Mouse (Mus musculus) liver, embryonic 13.5 days (tissue): ENCODE results near the gene Fndc10. TPM values are rescaled to one million over a fixed set of nuclear protein-coding genes. Genes with fewer than 3 reads are reported as not detected.
"Not testable (repeated sequence)": the region's sequence is repeated elsewhere in the genome, so short reads cannot be mapped to it uniquely, and the experiment has no call there.

ENCODE experiments used
- ATAC-seq: fragments of 200-750 bp; cut with Nextera tagmentation; 2 replicates; pipeline ENCODE4 v1.8.0; 2017; ENCODE audit warnings: low read depth, mild to moderate bottlenecking, moderate number of reproducible peaks, moderate library complexity
- DNase-seq: peaks from one replicate; pipeline ENCODE4 v3.0.0; 2022
- H3K27ac ChIP-seq: fragments of 300-500 bp; sonication (generic); 2 replicates; pipeline ENCODE4 v1.5.1; 2015; ENCODE audit warnings: moderate library complexity, mild to moderate bottlenecking, inconsistent platforms
- H3K27me3 ChIP-seq: fragments of 300-500 bp; sonication (generic); 2 replicates; pipeline ENCODE4 v1.6.1; 2015; ENCODE audit warnings: mild to moderate bottlenecking, inconsistent platforms
- H3K36me3 ChIP-seq: fragments of 300-500 bp; sonication (generic); 2 replicates; pipeline ENCODE4 v1.6.1; 2015; ENCODE audit warnings: mild to moderate bottlenecking, inconsistent platforms
- H3K4me1 ChIP-seq: fragments of 300-500 bp; sonication (generic); replicated peaks from 2 replicates; pipeline ENCODE4 v1.6.1; 2015; ENCODE audit warnings: inconsistent platforms
- H3K4me2 ChIP-seq: fragments of 300-500 bp; sonication (generic); 2 replicates; pipeline ENCODE4 v1.6.1; 2015; ENCODE audit warnings: inconsistent platforms, mild to moderate bottlenecking, moderate library complexity
- H3K4me3 ChIP-seq: fragments of 300-500 bp; sonication (generic); replicated peaks from 2 replicates; pipeline ENCODE4 v1.5.1; 2015; ENCODE audit warnings: mild to moderate bottlenecking, inconsistent platforms
- H3K9ac ChIP-seq: fragments of 300-500 bp; sonication (generic); 2 replicates; pipeline ENCODE4 v1.6.1; 2015; ENCODE audit warnings: mild to moderate bottlenecking, inconsistent platforms
- H3K9me3 ChIP-seq: fragments of 300-500 bp; sonication (generic); replicated peaks from 2 replicates; pipeline ENCODE4 v1.6.1; 2016; ENCODE audit warnings: inconsistent platforms
- WGBS: fragments of 180-500 bp; shearing (Covaris S2); methylation state at CpG from one replicate; pipeline ENCODE4 v1.1.7; 2015; ENCODE audit not compliant: insufficient replicate concordance; 5-methylcytosine and 5-hydroxymethylcytosine counted together
- polyA plus RNA-seq: library from polyadenylated mRNA; unstranded; fragments of >200 nt; fragmentation: Nextera tagmentation; extraction: Ambion mirVana; gene quantifications from 2 replicates; pipeline ENCODE4 v1.2.1, GENCODE M21; 2015

The Fndc10 gene
- polyA plus RNA-seq, 1 experiment from 2014 or later: 0.39 TPM

DNA sequence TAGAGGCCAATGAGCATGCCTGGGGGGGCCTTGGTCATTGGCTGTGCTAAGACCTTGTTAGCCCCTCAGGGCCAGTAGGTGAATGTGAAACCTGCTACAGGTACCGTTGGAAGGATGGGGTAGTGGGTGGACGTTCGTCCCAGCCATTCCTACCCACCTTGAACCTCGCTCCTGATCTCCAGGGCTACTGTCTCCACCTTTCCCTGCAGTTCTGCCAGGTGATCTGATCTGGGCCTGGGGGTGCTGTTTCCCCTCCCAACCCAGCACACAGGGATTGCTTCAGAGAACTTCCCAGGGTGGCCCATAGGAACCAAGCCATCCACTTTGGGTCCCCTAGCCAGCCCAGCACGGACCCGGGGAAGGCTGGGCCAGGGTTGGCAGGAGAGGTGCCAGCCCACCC lies 45.0 kb downstream of the Fndc10 start:
- Histone ChIP-seq H3K9me3 (no peaks in the 10 kb centered on the region), H3K36me3 (peaks cover 48% of the 10 kb centered on the region), H3K4me3 (no peak overlapping the region), H3K4me2 (no peak overlapping the region), H3K9ac (no peak overlapping the region), H3K27ac (no peak overlapping the region), H3K4me1 (peaks cover 19% of the 10 kb centered on the region), H3K27me3 (no peaks in the 10 kb centered on the region)
- no peak for ATAC-seq
- 77% methylated on average over 6 of the region's 6 CpGs for WGBS
- DNase-seq: no peak

DNA sequence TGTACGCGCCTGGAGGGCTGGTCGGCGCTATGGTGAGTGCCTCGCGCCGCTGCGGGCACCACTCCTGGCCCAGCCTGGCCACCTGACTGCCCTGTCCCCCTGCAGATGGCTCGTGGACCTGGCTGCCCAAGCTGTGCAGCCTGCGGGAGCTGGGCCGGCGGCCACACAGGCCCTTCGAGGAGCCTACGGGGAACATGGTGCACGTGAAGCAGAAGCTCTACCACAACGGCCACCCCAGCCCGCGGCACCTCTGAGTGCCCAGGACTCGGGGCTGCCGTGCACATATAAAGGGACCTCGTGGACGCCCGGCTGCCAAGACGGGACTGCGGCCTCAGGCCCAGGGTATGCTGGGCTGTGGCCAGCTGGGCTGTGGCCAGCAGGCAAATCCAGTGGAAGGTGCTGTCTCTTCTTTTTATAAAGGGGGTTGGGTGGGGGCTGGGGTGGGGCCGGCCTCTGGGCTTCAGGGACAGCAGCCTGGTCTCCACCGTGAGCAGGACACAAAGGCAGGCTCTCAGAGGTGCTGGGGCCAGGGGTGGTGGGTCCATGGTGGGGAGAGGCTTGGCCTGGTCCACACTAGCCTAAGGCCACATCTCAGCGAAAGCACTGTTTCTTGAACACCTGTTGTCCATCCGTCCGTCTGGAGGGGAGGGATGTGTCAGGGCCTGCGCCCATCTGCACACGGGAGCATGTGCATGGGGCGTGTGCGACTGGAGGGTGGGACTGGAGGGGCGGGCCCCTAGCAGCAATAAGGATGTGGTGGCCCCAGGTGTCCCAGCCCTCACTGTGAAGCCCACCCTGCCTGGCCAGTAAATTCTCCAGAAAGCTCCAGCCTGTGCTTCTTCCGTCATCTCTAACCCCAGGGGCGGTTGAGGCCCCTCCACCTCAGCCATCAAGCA lies 45.8 kb downstream of the Fndc10 start:
- Histone ChIP-seq H3K4me1 (peaks cover 13% of the 10 kb centered on the region), H3K36me3 (peaks cover 57% of the 10 kb centered on the region), H3K4me2 (no peak overlapping the region), H3K4me3 (no peak overlapping the region), H3K27ac (no peak overlapping the region), H3K9ac (no peak overlapping the region), H3K9me3 (no peaks in the 10 kb centered on the region), H3K27me3 (no peaks in the 10 kb centered on the region)
- ATAC-seq (no peak), DNase-seq (no peak)
- WGBS: 82% methylated on average over 37 of the region's 37 CpGs

DNA sequence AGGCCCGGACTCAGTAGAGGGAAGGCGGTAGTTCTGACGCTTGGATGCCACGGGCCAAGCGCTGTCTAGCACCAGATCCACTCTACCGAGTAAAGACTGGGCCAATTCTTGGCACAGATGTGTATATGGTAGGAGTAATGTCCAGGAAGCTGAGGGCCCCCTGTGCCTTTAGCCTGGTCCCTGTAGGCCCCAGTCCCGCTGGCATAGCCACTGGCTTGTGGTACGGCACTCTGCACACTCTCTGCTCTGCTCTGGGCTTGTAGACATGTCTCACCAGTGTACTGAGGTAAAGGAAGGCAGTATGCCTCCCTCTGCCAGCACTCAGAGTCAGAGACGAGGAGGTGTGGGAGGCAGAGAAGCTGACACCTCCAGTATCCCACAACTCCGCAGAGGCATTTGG lies 46.5 kb downstream of the Fndc10 start:
- H3K27me3 ChIP-seq, H3K9me3 ChIP-seq, ATAC-seq, H3K4me1 ChIP-seq, H3K4me3 ChIP-seq, H3K4me2 ChIP-seq, H3K9ac ChIP-seq, H3K27ac ChIP-seq, DNase-seq: not testable (repeated sequence)
- 85% methylated on average over 10 of the region's 10 CpGs for WGBS
- peaks cover 64% of the 10 kb centered on the region for H3K36me3 ChIP-seq

DNA sequence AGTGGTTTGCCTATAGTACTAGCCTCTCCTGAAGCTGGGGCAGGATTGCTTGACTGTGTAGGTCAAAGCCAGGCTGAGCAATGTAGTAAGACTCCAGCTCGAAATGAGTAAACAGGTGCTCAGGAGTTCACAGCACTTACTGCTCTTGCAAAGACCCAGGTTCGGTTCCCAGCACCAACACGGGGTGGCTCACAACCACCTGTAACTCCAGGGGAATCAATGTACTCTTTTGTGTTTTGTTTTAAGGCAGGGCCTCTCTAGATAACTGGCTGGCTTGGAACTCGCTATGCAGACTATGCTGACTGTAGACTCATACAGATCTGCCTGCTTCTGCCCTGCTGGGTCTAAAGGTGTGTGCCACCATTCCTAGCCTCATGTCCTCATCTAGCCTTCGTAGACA lies 48.5 kb downstream of the Fndc10 start:
- DNase-seq (no peak), ATAC-seq (no peak)
- 82% methylated on average over 5 of the region's 5 CpGs for WGBS

DNA sequence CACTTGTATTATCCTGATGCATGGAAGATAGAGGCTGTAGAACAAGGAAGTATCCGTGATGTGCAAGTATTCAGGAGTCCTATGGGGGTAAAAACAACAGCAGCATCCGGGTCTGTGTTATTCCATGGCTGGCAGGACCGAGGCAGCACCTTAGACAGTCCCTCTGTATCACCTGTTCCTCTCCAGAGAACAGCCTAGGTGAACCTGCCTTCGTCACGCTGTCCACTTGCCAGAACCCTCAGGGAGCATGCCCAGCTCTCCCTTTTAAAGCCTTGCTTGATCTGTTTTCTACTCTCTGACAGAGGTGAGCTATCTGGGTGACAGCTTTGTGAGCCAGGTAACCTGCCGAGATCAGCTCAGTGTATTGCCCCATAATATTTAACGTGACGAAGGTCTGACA lies 50.3 kb downstream of the Fndc10 start:
- peaks cover 100% of the 10 kb centered on the region for H3K36me3 ChIP-seq

More for the DNA sequence above, 48.5 kb downstream of the Fndc10 start:
- H3K9ac ChIP-seq: no peak overlapping the region
- no peak overlapping the region for H3K27ac ChIP-seq
- no peak overlapping the region for H3K4me2 ChIP-seq
- peaks cover 84% of the 10 kb centered on the region for H3K36me3 ChIP-seq
- no peaks in the 10 kb centered on the region for H3K9me3 ChIP-seq
- no peaks in the 10 kb centered on the region for H3K27me3 ChIP-seq
- peaks cover 3% of the 10 kb centered on the region; the same call in 1 of the 2 replicates for H3K4me1 ChIP-seq
- H3K4me3 ChIP-seq: no peak overlapping the region

DNA sequence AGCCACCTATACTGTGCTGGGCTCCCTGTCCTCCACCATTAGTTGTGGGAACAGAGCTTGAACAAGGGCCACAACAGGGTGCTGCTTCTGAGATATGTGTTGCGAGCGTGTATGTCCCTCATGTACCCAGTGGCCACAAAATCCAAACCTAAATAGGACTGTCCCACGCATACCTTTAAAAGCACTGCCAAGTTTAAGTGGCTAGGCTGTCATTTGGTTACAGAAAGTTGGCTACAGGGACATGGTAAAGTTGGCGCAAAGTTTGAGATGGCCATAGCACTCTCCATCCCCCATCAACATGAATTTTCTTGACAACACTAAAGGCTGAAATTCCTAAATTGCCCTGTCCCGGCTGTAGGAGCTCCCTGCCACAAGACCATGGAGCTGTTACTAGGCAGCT lies 51.0 kb downstream of the Fndc10 start:
- Histone ChIP-seq H3K4me3 (no peak overlapping the region), H3K9ac (no peak overlapping the region), H3K9me3 (no peaks in the 10 kb centered on the region), H3K4me1 (no peaks in the 10 kb centered on the region), H3K36me3 (peaks cover 100% of the 10 kb centered on the region), H3K4me2 (no peak overlapping the region), H3K27me3 (no peaks in the 10 kb centered on the region), H3K27ac (no peak overlapping the region)
- ATAC-seq (no peak), DNase-seq (no peak)
- 76% methylated on average over 5 of the region's 5 CpGs for WGBS

More for the DNA sequence above, 50.3 kb downstream of the Fndc10 start:
- Histone ChIP-seq H3K4me2 (no peak overlapping the region), H3K27me3 (no peaks in the 10 kb centered on the region), H3K4me1 (no peaks in the 10 kb centered on the region), H3K27ac (no peak overlapping the region), H3K9me3 (no peaks in the 10 kb centered on the region), H3K4me3 (no peak overlapping the region), H3K9ac (no peak overlapping the region)
- DNase-seq (no peak), ATAC-seq (no peak)
- WGBS: 87% methylated on average over 8 of the region's 8 CpGs

Other genes starting within 250 kb of the Fndc10 start
- gene Tmem52, start 225.2 kb upstream of the Fndc10 start, polyA plus RNA-seq: not detected in 2 replicates
- 130 and 137 TPM in 2 replicates for gene Gnb1, start 203.0 kb upstream of the Fndc10 start, polyA plus RNA-seq
- gene Nadk, start 132.0 kb upstream of the Fndc10 start, polyA plus RNA-seq: 60.4 and 68.0 TPM in 2 replicates
- 4.4 and 5.9 TPM in 2 replicates for gene Slc35e2, start 92.9 kb upstream of the Fndc10 start, polyA plus RNA-seq
- 30.6 and 36.2 TPM in 2 replicates for gene Cdk11b, start 69.5 kb upstream of the Fndc10 start, polyA plus RNA-seq
- not detected in 2 replicates for gene Gm10563, start 48.9 kb upstream of the Fndc10 start, polyA plus RNA-seq
- gene Mmp23, start 41.0 kb upstream of the Fndc10 start, polyA plus RNA-seq: 4.9 and 6.0 TPM in 2 replicates
- 3.2 and 3.7 TPM in 2 replicates for gene Mib2, start 25.1 kb upstream of the Fndc10 start, polyA plus RNA-seq
- gene Ssu72, start 10.5 kb downstream of the Fndc10 start, polyA plus RNA-seq: 77.7 TPM in 2 replicates
- gene Tmem240, start 40.5 kb downstream of the Fndc10 start, polyA plus RNA-seq: 0.07 and 0.18 TPM in 2 replicates
- gene Atad3a, start 66.8 kb downstream of the Fndc10 start, polyA plus RNA-seq: 73.2 and 75.6 TPM in 2 replicates
- gene Vwa1, start 80.4 kb downstream of the Fndc10 start, polyA plus RNA-seq: 0.43 and 0.45 TPM in 2 replicates
- gene Tmem88b, start 91.5 kb downstream of the Fndc10 start, polyA plus RNA-seq: 0.08 and 0.14 TPM in 2 replicates
- gene Ankrd65, start 96.1 kb downstream of the Fndc10 start, polyA plus RNA-seq: not detected in 2 replicates
- gene Mrpl20, start 108.5 kb downstream of the Fndc10 start, polyA plus RNA-seq: 225 and 227 TPM in 2 replicates
- gene Ccnl2, start 118.1 kb downstream of the Fndc10 start, polyA plus RNA-seq: 62.9 and 68.8 TPM in 2 replicates
- 147 and 148 TPM in 2 replicates for gene Aurkaip1, start 136.9 kb downstream of the Fndc10 start, polyA plus RNA-seq
- gene Mxra8, start 145.3 kb downstream of the Fndc10 start, polyA plus RNA-seq: 5.6 and 6.8 TPM in 2 replicates
- 1.8 and 2.4 TPM in 2 replicates for gene Dvl1, start 153.1 kb downstream of the Fndc10 start, polyA plus RNA-seq
- 0.05 and 0.09 TPM in 2 replicates for gene Tas1r3, start 169.0 kb downstream of the Fndc10 start, polyA plus RNA-seq
- 8.4 and 10.2 TPM in 2 replicates for gene Cptp, start 175.1 kb downstream of the Fndc10 start, polyA plus RNA-seq
- 40.0 and 41.9 TPM in 2 replicates for gene Ints11, start 175.2 kb downstream of the Fndc10 start, polyA plus RNA-seq
- gene Pusl1, start 197.4 kb downstream of the Fndc10 start, polyA plus RNA-seq: 25.4 and 25.7 TPM in 2 replicates
- gene Acap3, start 197.5 kb downstream of the Fndc10 start, polyA plus RNA-seq: 7.6 and 7.8 TPM in 2 replicates
- gene Ube2j2, start 249.5 kb downstream of the Fndc10 start, polyA plus RNA-seq: 68.1 and 70.3 TPM in 2 replicates